Mouse (Mus musculus): ENCODE data around the gene Fkbp6. TPM values are rescaled to one million over a fixed set of nuclear protein-coding genes. Genes with fewer than 3 reads are reported as not detected.

Gene Fkbp6
- polyA plus RNA-seq, 1 experiment from 2014 or later = not detected

DNA sequence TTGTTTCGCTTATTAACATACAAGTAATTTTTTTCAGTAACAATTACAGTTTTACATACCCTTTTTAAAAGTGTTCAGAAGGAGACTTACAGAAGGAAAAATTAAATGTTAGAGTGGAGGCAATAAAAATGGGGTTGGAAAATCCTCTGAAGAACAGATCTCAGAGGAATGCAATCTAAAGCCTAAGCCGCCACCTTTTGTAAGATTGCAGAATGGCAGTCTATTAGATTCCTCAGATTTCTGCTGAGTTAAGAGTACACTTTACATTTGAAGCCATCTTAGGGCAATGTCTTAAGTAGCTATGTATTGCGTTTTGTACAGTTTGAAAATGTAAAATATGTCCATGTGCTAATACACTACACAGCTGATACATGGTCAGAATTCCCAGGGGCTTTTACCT is 47.4 kb downstream of the Fkbp6 start:
- Histone ChIP-seq H3K9ac (ENCODE audit: low read depth, low read length) (no peak overlapping the region), H3K27me3 (ENCODE audit: control insufficient read depth, insufficient read depth, low read length) (no peaks in the 10 kb centered on the region; the same call in 1 of the 2 replicates), H3K9me3 (ENCODE audit: control insufficient read depth, low read length) (no peaks in the 10 kb centered on the region), H3K4me1 (ENCODE audit: control insufficient read depth, insufficient read depth, low read length) (no peaks in the 10 kb centered on the region), H3K27ac (ENCODE audit: low read depth, low read length) (no peak overlapping the region), H3K36me3 (ENCODE audit: control insufficient read depth, insufficient read depth, low read length) (no peaks in the 10 kb centered on the region), H3K4me2 (replicated peaks; ENCODE audit: low read depth, low read length) (no peak overlapping the region), H3K4me3 (ENCODE audit: low read length) (no peak overlapping the region)
- 83% methylated on average over 3 of the region's 3 CpGs for WGBS
- no peak for ATAC-seq (ENCODE audit: low FRiP score, low TSS enrichment)

DNA sequence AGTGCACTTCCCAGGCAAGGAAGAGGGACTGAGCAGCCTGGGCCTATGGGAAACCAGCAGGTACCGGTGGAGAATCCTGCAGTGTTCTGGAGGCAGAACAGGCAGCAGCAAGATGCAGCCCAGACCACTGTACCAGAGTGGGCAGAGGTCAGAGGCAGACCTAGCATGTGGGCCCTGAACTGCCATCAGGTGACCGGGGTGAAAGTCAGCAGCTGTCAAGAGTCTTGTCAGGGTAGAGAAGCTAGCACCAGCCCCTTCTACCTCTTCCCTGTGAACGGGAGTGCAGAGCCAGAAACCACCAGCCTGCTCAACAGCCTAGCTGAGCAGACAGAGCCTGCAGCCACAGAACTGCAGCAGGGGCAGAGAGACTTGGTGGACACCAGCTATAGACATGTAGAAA is 47.9 kb downstream of the Fkbp6 start:
- no peak for ATAC-seq (ENCODE audit: low FRiP score, low TSS enrichment)
- Histone ChIP-seq H3K27ac (ENCODE audit: low read depth, low read length) (no peak overlapping the region), H3K4me1 (ENCODE audit: control insufficient read depth, insufficient read depth, low read length) (no peaks in the 10 kb centered on the region), H3K27me3 (ENCODE audit: control insufficient read depth, insufficient read depth, low read length) (no peaks in the 10 kb centered on the region; the same call in 1 of the 2 replicates), H3K36me3 (ENCODE audit: control insufficient read depth, insufficient read depth, low read length) (no peaks in the 10 kb centered on the region), H3K9ac (ENCODE audit: low read depth, low read length) (no peak overlapping the region), H3K4me3 (ENCODE audit: low read length) (no peak overlapping the region), H3K4me2 (replicated peaks; ENCODE audit: low read depth, low read length) (no peak overlapping the region), H3K9me3 (ENCODE audit: control insufficient read depth, low read length) (no peaks in the 10 kb centered on the region)
- 40% methylated on average over 3 of the region's 3 CpGs for WGBS

DNA sequence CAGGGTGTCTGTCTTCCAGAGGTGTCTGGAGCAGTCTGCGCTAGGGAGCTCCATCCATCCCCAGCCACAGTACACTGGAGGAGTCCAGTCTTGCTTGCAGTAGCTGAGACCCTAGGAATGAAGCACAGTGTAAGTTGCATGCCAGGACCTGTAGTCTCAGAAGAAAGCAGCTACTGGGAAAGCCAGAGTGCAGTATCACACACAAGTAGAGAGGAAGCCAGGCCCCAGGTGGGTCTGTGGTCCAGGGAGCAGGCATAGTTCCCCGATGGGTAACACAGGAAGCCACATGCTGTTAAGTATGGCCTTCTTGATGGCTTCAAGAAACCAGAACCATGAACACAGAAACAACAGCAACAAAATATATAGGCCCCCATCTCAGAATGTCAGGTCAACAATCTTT is 57.8 kb downstream of the Fkbp6 start:
- ATAC-seq (ENCODE audit: low FRiP score, low TSS enrichment) = no peak
- 96% methylated on average over 2 of the region's 2 CpGs for WGBS
- Histone ChIP-seq H3K27me3 (ENCODE audit: control insufficient read depth, insufficient read depth, low read length) (no peaks in the 10 kb centered on the region), H3K9ac (ENCODE audit: low read depth, low read length) (no peak overlapping the region), H3K4me1 (ENCODE audit: control insufficient read depth, insufficient read depth, low read length) (no peaks in the 10 kb centered on the region), H3K9me3 (ENCODE audit: control insufficient read depth, low read length) (no peaks in the 10 kb centered on the region), H3K4me2 (replicated peaks; ENCODE audit: low read depth, low read length) (no peak overlapping the region), H3K27ac (ENCODE audit: low read depth, low read length) (no peak overlapping the region), H3K36me3 (ENCODE audit: control insufficient read depth, insufficient read depth, low read length) (no peaks in the 10 kb centered on the region), H3K4me3 (ENCODE audit: low read length) (no peak overlapping the region)

DNA sequence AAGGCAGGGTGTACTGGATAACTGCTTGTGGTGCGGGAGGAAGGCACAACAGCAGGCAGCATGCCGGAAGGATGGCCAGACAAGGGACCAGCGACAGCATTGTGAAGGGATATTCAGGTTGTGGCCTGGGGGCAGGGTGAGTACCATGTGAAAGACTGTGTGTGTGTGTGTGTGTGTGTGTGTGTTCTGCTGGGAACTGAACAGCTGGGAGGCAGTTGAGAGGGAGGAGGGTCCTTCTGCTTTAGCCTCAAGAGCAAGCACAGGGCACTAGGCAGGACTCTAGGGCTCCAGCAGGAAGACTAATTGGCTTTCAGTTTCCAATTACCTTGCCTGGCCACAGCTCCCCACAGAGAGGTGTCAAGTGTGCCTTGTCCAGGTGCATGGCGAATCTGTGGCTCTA is 58.7 kb downstream of the Fkbp6 start:
- Histone ChIP-seq H3K36me3 (ENCODE audit: control insufficient read depth, insufficient read depth, low read length) (no peaks in the 10 kb centered on the region), H3K27me3 (ENCODE audit: control insufficient read depth, insufficient read depth, low read length) (no peaks in the 10 kb centered on the region), H3K4me2 (replicated peaks; ENCODE audit: low read depth, low read length) (no peak overlapping the region), H3K4me3 (ENCODE audit: low read length) (no peak overlapping the region), H3K9me3 (ENCODE audit: control insufficient read depth, low read length) (no peaks in the 10 kb centered on the region), H3K27ac (ENCODE audit: low read depth, low read length) (no peak overlapping the region), H3K9ac (ENCODE audit: low read depth, low read length) (no peak overlapping the region), H3K4me1 (ENCODE audit: control insufficient read depth, insufficient read depth, low read length) (no peaks in the 10 kb centered on the region)
- 38% methylated on average over 4 of the region's 4 CpGs for WGBS
- ATAC-seq (ENCODE audit: low FRiP score, low TSS enrichment) = no peak

DNA sequence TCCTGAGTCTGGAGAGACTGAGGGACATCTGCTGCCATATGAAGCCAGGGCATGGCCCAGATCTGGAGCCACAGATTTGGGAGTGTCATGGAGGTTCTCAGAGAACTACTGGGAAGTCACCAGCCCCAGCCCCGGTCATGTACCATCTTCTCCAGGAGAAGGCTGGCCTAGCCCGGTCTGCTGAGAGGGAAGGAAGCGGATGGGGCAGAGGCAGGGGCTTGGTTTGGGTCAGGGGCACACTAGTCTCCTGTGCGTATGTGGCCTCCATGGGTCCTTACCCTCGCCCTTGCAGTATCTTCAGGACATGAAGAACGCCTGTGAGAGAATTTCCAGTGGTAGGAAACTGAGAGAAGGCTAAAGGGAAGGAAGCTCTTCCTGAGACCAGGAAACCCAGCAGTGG is 59.1 kb downstream of the Fkbp6 start:
- Histone ChIP-seq H3K27ac (ENCODE audit: low read depth, low read length) (no peak overlapping the region), H3K9ac (ENCODE audit: low read depth, low read length) (no peak overlapping the region), H3K9me3 (ENCODE audit: control insufficient read depth, low read length) (no peaks in the 10 kb centered on the region), H3K4me2 (replicated peaks; ENCODE audit: low read depth, low read length) (no peak overlapping the region), H3K36me3 (ENCODE audit: control insufficient read depth, insufficient read depth, low read length) (no peaks in the 10 kb centered on the region), H3K27me3 (ENCODE audit: control insufficient read depth, insufficient read depth, low read length) (no peaks in the 10 kb centered on the region), H3K4me1 (ENCODE audit: control insufficient read depth, insufficient read depth, low read length) (no peaks in the 10 kb centered on the region), H3K4me3 (ENCODE audit: low read length) (no peak overlapping the region)
- WGBS = 88% methylated on average over 6 of the region's 6 CpGs
- no peak for ATAC-seq (ENCODE audit: low FRiP score, low TSS enrichment)

DNA sequence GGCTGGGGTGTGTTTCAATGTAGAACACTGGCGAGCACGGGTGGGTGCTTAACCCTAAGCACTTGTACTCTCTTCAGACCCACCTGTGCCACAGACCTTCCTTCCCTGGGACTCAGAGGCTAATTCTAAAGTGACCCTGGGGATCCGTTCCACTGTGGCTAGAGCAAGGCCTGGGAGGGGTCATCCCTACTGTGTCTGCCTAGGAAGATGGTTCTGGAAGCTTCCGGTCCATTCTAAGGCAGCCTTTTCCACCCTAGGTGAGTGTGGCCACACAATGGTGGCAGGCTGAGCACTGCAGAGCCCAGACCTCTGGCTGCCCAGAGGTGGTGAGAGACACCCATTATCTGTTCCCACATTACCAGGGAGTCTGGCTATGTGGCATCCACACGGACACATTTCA is 62.9 kb downstream of the Fkbp6 start:
- Histone ChIP-seq H3K27me3 (ENCODE audit: control insufficient read depth, insufficient read depth, low read length) (no peaks in the 10 kb centered on the region), H3K27ac (ENCODE audit: low read depth, low read length) (no peak overlapping the region), H3K9ac (ENCODE audit: low read depth, low read length) (no peak overlapping the region), H3K4me3 (ENCODE audit: low read length) (no peak overlapping the region), H3K36me3 (ENCODE audit: control insufficient read depth, insufficient read depth, low read length) (no peaks in the 10 kb centered on the region), H3K9me3 (ENCODE audit: control insufficient read depth, low read length) (no peaks in the 10 kb centered on the region), H3K4me2 (replicated peaks; ENCODE audit: low read depth, low read length) (no peak overlapping the region), H3K4me1 (ENCODE audit: control insufficient read depth, insufficient read depth, low read length) (no peaks in the 10 kb centered on the region)
- 77% methylated on average over 5 of the region's 5 CpGs for WGBS
- no peak for ATAC-seq (ENCODE audit: low FRiP score, low TSS enrichment)

DNA sequence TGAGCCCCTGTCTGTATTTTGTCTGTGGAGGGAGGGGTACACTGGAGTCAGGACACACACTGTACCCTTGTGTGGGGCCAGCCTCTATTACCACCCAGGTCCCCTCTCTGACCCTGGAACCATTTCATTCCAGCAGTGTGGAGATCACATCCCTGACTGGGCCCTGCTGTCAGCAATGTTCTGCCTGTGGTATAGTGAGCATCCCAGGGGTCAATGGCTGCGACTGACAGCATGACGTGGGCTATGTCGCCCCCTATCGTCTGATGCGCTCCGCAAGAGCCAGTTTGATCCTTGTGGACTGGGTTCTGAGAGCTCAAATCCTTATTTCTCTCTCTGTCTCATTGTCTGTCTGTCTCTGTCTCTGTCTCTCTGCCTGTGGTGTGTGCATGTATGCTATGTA is 63.7 kb downstream of the Fkbp6 start:
- peak; percentile 75 for ATAC-seq (ENCODE audit: low FRiP score, low TSS enrichment)
- H3K9ac ChIP-seq (ENCODE audit: low read depth, low read length) = no peak overlapping the region
- no peak overlapping the region for H3K4me2 ChIP-seq (replicated peaks; ENCODE audit: low read depth, low read length)
- H3K27me3 ChIP-seq (ENCODE audit: control insufficient read depth, insufficient read depth, low read length) = no peaks in the 10 kb centered on the region
- no peak overlapping the region for H3K4me3 ChIP-seq (ENCODE audit: low read length)
- H3K27ac ChIP-seq (ENCODE audit: low read depth, low read length) = no peak overlapping the region
- no peaks in the 10 kb centered on the region for H3K36me3 ChIP-seq (ENCODE audit: control insufficient read depth, insufficient read depth, low read length)
- H3K4me1 ChIP-seq (ENCODE audit: control insufficient read depth, insufficient read depth, low read length) = no peaks in the 10 kb centered on the region
- no peaks in the 10 kb centered on the region for H3K9me3 ChIP-seq (ENCODE audit: control insufficient read depth, low read length)
- WGBS = under 1% methylated on average over 6 of the region's 6 CpGs

DNA sequence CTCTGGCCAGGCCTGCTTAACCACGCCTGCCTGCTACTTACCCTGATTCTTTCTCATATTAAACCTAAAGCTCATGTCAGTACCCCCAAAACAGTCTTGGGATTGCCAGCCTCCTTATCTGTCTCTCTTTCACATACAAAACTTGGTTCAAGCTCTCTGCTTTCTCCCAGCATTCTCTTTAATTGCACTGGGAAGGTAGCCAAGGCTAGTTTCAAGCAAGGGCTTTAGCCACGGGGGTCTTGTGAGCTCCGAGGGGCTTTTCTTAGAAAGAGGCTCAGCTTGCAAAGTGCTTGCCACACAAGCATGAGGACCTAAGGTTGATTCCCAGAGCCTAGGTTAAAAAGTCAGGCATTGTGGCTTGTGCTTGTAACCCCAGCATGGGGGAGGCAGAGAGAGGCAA is 64.6 kb downstream of the Fkbp6 start:
- no peaks in the 10 kb centered on the region for H3K9me3 ChIP-seq (ENCODE audit: control insufficient read depth, low read length)
- 79% methylated on average over 3 of the region's 3 CpGs for WGBS

DNA sequence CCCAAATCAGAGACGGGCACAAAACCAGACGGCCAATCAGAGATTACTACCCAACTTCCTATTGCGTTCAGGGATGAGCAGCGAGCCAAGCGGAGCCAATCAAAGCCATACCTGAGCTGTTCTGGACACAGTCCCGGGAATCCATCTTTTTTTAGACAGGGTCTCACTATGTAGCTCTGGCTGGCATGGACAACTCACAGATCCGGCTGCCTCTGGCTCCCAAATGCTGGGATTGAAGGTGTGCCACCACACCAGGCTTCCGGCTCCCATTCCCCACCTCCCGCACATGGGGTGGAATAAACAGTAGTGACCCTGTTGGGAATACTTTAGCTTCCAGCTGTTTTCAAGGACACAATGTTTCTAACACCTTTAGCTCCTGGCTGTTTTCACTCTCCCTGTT is 69.6 kb downstream of the Fkbp6 start:
- whole genome bisulfite sequencing = 76% methylated on average over 9 of the region's 9 CpGs
- no peak overlapping the region for H3K9ac ChIP-seq (ENCODE audit: low read depth, low read length)
- H3K27ac ChIP-seq (ENCODE audit: low read depth, low read length) = no peak overlapping the region
- H3K9me3 ChIP-seq (ENCODE audit: control insufficient read depth, low read length) = no peaks in the 10 kb centered on the region
- no peak overlapping the region for H3K4me2 ChIP-seq (replicated peaks; ENCODE audit: low read depth, low read length)
- H3K4me1 ChIP-seq (ENCODE audit: control insufficient read depth, insufficient read depth, low read length) = no peaks in the 10 kb centered on the region
- no peak overlapping the region for H3K4me3 ChIP-seq (ENCODE audit: low read length)
- H3K36me3 ChIP-seq (ENCODE audit: control insufficient read depth, insufficient read depth, low read length) = no peaks in the 10 kb centered on the region
- H3K27me3 ChIP-seq (ENCODE audit: control insufficient read depth, insufficient read depth, low read length) = peaks cover 7% of the 10 kb centered on the region
- no peak for ATAC-seq (ENCODE audit: low FRiP score, low TSS enrichment)

More for the DNA sequence above, 64.6 kb downstream of the Fkbp6 start:
- Histone ChIP-seq H3K36me3 (ENCODE audit: control insufficient read depth, insufficient read depth, low read length) (no peaks in the 10 kb centered on the region), H3K27me3 (ENCODE audit: control insufficient read depth, insufficient read depth, low read length) (no peaks in the 10 kb centered on the region), H3K27ac (ENCODE audit: low read depth, low read length) (no peak overlapping the region), H3K4me2 (replicated peaks; ENCODE audit: low read depth, low read length) (no peak overlapping the region), H3K4me1 (ENCODE audit: control insufficient read depth, insufficient read depth, low read length) (no peaks in the 10 kb centered on the region), H3K4me3 (ENCODE audit: low read length) (no peak overlapping the region), H3K9ac (ENCODE audit: low read depth, low read length) (no peak overlapping the region)
- no peak for ATAC-seq (ENCODE audit: low FRiP score, low TSS enrichment)

DNA sequence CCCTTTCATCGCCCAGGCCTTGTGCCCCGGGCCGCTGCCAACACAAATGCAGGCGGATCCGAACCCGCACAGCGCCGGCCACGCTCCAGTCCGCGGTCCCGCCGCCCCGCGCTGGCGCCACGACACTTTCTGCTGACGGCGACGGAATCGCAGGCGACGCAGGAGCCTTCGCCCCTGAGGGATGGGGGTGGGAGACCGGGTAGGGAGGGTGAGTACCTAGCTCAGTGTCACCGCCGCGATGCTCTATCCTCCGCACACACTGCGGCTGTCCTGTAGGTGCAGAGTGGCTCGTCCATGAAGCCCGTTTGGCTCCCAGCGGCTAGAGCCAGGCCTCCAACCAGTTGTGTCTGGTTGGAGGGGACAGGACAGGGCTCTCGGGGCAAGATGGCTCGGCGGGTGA is 73.2 kb downstream of the Fkbp6 start:
- H3K27me3 ChIP-seq (ENCODE audit: control insufficient read depth, insufficient read depth, low read length) = peaks cover 7% of the 10 kb centered on the region
- H3K27ac ChIP-seq (ENCODE audit: low read depth, low read length) = no peak overlapping the region
- H3K4me1 ChIP-seq (ENCODE audit: control insufficient read depth, insufficient read depth, low read length) = no peaks in the 10 kb centered on the region
- peak overlapping the region; percentile 21; the same call in 1 of the 2 replicates for H3K4me3 ChIP-seq (ENCODE audit: low read length)
- no peaks in the 10 kb centered on the region for H3K36me3 ChIP-seq (ENCODE audit: control insufficient read depth, insufficient read depth, low read length)
- H3K9ac ChIP-seq (ENCODE audit: low read depth, low read length) = peak overlapping the region; percentile 54
- WGBS = 3% methylated on average over 36 of the region's 36 CpGs
- H3K4me2 ChIP-seq (replicated peaks; ENCODE audit: low read depth, low read length) = peak overlapping the region; percentile 40
- H3K9me3 ChIP-seq (ENCODE audit: control insufficient read depth, low read length) = no peaks in the 10 kb centered on the region
- no peak for ATAC-seq (ENCODE audit: low FRiP score, low TSS enrichment)
